Mouse (Mus musculus) heart, embryonic 16.5 days (tissue): Measurements from ENCODE around the gene 6820408C15Rik. TPM values are rescaled to one million over a fixed set of nuclear protein-coding genes. Genes with fewer than 3 reads are reported as not detected.

Experiments
- ATAC-seq: fragments of 200-750 bp; cut with Nextera tagmentation; replicated peaks from 2 replicates; pipeline ENCODE4 v1.8.0; 2017; ENCODE audit warnings: moderate number of reproducible peaks; ENCODE audit not compliant: insufficient read depth, low FRiP score; ENCODE audit errors: extremely low read depth
- H3K27ac ChIP-seq: fragments of 300-500 bp; sonication (generic); 2 replicates; pipeline ENCODE4 v1.5.1; 2014; ENCODE audit warnings: mild to moderate bottlenecking, low read length, control low read depth, moderate library complexity
- H3K27me3 ChIP-seq: fragments of 300-500 bp; sonication (generic); 2 replicates; pipeline ENCODE4 v1.6.1; 2014; ENCODE audit warnings: low read length, mixed read lengths; ENCODE audit not compliant: control insufficient read depth, insufficient read depth
- H3K36me3 ChIP-seq: fragments of 300-500 bp; sonication (generic); 2 replicates; pipeline ENCODE4 v1.6.1; 2014; ENCODE audit not compliant: control insufficient read depth, insufficient read depth
- H3K4me1 ChIP-seq: fragments of 300-500 bp; sonication (generic); 2 replicates; pipeline ENCODE4 v1.6.1; 2014; ENCODE audit warnings: low read length, mixed read lengths; ENCODE audit not compliant: control insufficient read depth, insufficient read depth
- H3K4me2 ChIP-seq: fragments of 300-500 bp; sonication (generic); 2 replicates; pipeline ENCODE4 v1.6.1; 2014; ENCODE audit warnings: low read depth, mild to moderate bottlenecking, control low read depth, low read length
- H3K4me3 ChIP-seq: fragments of 300-500 bp; sonication (generic); 2 replicates; pipeline ENCODE4 v1.5.1; 2014; ENCODE audit warnings: mild to moderate bottlenecking, control low read depth, low read length
- H3K9ac ChIP-seq: fragments of 300-500 bp; sonication (generic); 2 replicates; pipeline ENCODE4 v1.6.1; 2014; ENCODE audit warnings: low read length, control low read depth
- H3K9me3 ChIP-seq: fragments of 300-500 bp; sonication (generic); replicated peaks from 2 replicates; pipeline ENCODE4 v1.6.1; 2016; ENCODE audit warnings: low read length; ENCODE audit not compliant: control insufficient read depth
- WGBS: fragments of 180-500 bp; shearing (Covaris S2); extraction: QIAGEN DNeasy Blood & Tissue Kit; methylation state at CpG from one replicate; pipeline ENCODE4 v1.1.7; 2014; 5-methylcytosine and 5-hydroxymethylcytosine counted together
- polyA plus RNA-seq: library from polyadenylated mRNA; unstranded; fragments of >200 nt; fragmentation: Nextera tagmentation; extraction: Ambion mirVana; gene quantifications from 2 replicates; pipeline ENCODE4 v1.2.1, GENCODE M21; 2015

The 6820408C15Rik gene
- polyA plus RNA-seq, 1 experiment from 2014 or later = 3.5 TPM

DNA sequence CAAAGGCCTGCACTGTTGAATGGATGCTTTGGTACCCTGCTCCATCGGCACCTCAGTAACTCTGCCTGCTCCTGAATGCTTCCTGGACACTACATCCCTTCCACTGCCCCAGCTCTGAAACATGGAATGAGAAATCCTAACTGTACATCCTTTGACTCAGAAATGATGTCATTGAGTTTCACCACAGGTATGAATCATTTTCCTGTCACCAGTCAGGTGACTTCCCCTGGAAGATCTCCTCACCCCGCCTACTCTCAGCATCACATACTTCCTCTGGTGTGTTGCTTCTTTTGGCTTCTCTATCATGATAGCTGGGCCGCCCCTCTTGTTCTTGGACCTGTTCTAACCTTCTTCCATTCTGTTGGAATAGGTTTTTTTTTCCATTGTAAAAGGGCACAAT, 65.5 kb downstream of the 6820408C15Rik start:
- no peaks in the 10 kb centered on the region for H3K27me3 ChIP-seq
- ATAC-seq = no peak
- no peaks in the 10 kb centered on the region for H3K36me3 ChIP-seq
- no peak overlapping the region for H3K27ac ChIP-seq
- no peaks in the 10 kb centered on the region for H3K4me1 ChIP-seq
- 71% methylated on average over 3 of the region's 3 CpGs for WGBS
- H3K4me3 ChIP-seq = no peak overlapping the region
- no peak overlapping the region for H3K9ac ChIP-seq
- H3K9me3 ChIP-seq = no peaks in the 10 kb centered on the region; the same call in 1 of the 2 replicates
- no peak overlapping the region for H3K4me2 ChIP-seq

DNA sequence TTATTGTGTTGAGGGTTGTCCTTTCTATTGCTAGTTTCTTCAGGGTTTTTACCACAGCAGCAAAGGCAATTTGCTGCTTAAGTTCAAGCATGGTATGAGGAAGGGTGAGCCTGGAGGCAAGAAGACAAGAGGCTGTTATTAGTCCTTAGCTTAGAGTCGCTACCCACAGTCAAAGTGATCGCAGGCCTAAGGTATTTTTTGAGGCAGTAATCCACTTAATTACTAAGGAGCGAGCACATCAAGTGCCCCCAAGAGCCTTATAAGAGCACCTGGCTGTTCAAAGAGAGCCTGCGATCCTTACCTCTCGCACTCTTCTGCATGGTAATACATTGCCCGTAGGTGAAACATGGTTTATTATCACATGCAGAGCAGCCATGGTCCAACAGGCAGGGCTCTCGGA, 66.3 kb downstream of the 6820408C15Rik start:
- ATAC-seq = no peak
- Histone ChIP-seq H3K9me3 (no peaks in the 10 kb centered on the region; the same call in 1 of the 2 replicates), H3K36me3 (no peaks in the 10 kb centered on the region), H3K4me1 (no peaks in the 10 kb centered on the region), H3K9ac (no peak overlapping the region), H3K27me3 (no peaks in the 10 kb centered on the region), H3K27ac (no peak overlapping the region), H3K4me2 (no peak overlapping the region), H3K4me3 (no peak overlapping the region)
- 83% methylated on average over 7 of the region's 7 CpGs for whole genome bisulfite sequencing

DNA sequence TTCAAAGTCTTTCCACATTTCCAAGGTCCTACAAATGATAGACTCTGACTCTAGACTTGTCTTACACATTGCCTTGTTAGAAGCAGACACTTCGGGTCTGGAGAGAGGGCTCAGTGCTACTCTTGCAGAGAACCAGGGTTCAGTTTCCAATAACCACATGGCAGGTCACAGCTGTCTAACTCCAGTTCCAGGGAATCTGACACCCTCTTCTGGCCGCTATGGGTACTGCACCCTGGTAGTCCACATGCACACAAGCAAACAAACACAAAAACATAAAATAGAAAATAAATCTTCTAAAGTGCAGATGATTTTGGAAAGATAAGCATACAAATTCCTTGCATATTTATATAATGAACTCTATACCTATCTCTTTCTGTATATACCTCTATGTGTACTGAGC, 71.6 kb downstream of the 6820408C15Rik start:
- H3K27ac ChIP-seq = no peak overlapping the region
- no peak for ATAC-seq
- H3K36me3 ChIP-seq = no peaks in the 10 kb centered on the region
- no peaks in the 10 kb centered on the region for H3K27me3 ChIP-seq
- peaks cover 3% of the 10 kb centered on the region; the same call in 1 of the 2 replicates for H3K9me3 ChIP-seq
- 64% methylated on average over 2 of the region's 2 CpGs for WGBS
- H3K9ac ChIP-seq = no peak overlapping the region
- no peaks in the 10 kb centered on the region for H3K4me1 ChIP-seq
- H3K4me3 ChIP-seq = no peak overlapping the region
- H3K4me2 ChIP-seq = no peak overlapping the region

DNA sequence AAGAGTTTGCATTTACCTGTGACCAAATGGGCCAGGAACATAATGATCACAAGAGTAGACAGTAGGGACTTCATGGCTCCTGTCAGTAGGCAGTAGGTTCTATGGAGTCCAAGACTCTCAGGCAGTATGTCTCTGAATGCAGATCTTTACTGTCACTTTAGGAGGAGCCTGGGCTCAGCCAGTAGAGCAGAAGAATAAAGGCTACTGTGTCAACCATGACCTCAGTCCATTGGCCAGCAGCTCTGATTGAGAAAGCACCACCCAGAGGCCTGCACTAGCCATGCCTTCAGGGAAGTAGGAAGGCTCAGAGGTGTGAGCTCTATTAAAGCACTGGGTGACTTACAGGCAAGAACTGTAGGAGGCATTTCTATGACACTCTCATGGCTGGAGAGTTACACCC, 74.7 kb downstream of the 6820408C15Rik start, which contains the start of gene Defb22:
TSS of gene Defb22 (minus strand) at position 101 of the 400 bp plus-strand sequence.
- no peaks in the 10 kb centered on the region for H3K36me3 ChIP-seq
- H3K4me2 ChIP-seq = no peak within 1 kb of the TSS
- ATAC-seq = no peak
- H3K9ac ChIP-seq = no peak within 1 kb of the TSS
- no peaks in the 10 kb centered on the region for H3K4me1 ChIP-seq
- H3K27ac ChIP-seq = no peak within 1 kb of the TSS
- H3K4me3 ChIP-seq = no peak within 1 kb of the TSS
- H3K9me3 ChIP-seq = peaks cover 3% of the 10 kb centered on the region; the same call in 1 of the 2 replicates
- no peaks in the 10 kb centered on the region for H3K27me3 ChIP-seq

DNA sequence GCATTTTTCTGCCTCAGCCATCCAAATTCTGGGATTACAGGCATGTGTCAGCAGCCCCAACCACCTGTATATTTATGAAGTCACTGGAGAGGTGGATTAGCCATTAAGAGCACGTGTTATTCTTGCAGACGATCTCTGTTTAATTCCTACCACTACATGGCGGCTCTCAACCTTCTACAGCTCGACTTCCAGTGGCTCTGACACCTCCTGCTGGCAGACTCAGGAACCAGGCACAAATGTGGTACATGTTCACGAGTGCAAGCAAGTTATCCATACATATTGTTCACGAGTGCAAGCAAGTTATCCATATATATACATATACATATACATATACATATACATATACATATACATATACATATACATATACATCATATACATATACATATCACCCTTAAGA, 77.8 kb downstream of the 6820408C15Rik start:
- Histone ChIP-seq H3K9me3 (no peaks in the 10 kb centered on the region), H3K27ac (no peak overlapping the region), H3K4me3 (no peak overlapping the region), H3K4me2 (no peak overlapping the region), H3K36me3 (no peaks in the 10 kb centered on the region), H3K4me1 (no peaks in the 10 kb centered on the region), H3K9ac (no peak overlapping the region), H3K27me3 (no peaks in the 10 kb centered on the region)
- 67% methylated on average over 6 of the region's 6 CpGs for WGBS
- no peak for ATAC-seq

Other genes with a start within 250 kb of the 6820408C15Rik start
- 70.9 and 75.7 TPM in 2 replicates for gene Csnk2a1, start 188.7 kb upstream of the 6820408C15Rik start, polyA plus RNA-seq
- gene Tbc1d20, start 121.8 kb upstream of the 6820408C15Rik start, polyA plus RNA-seq = 33.1 and 34.0 TPM in 2 replicates
- gene Rbck1, start 82.9 kb upstream of the 6820408C15Rik start, polyA plus RNA-seq = 78.3 and 82.4 TPM in 2 replicates
- 3.3 and 3.8 TPM in 2 replicates for gene Trib3, start 71.6 kb upstream of the 6820408C15Rik start, polyA plus RNA-seq
- 1.2 and 1.3 TPM in 2 replicates for gene Nrsn2, start 38.9 kb upstream of the 6820408C15Rik start, polyA plus RNA-seq
- gene Sox12, start 17.5 kb upstream of the 6820408C15Rik start, polyA plus RNA-seq = 5.4 and 7.3 TPM in 2 replicates
- gene Zcchc3, start 560 bp upstream of the 6820408C15Rik start, polyA plus RNA-seq = 24.3 and 26.0 TPM in 2 replicates
- gene Defb23, start 49.0 kb downstream of the 6820408C15Rik start, polyA plus RNA-seq = not detected in 2 replicates
- gene Defb20, start 61.5 kb downstream of the 6820408C15Rik start, polyA plus RNA-seq = not detected in 2 replicates
- gene Defb22, start 74.6 kb downstream of the 6820408C15Rik start, polyA plus RNA-seq = not detected in 2 replicates
- not detected in 2 replicates for gene Defb26, start 96.1 kb downstream of the 6820408C15Rik start, polyA plus RNA-seq
- not detected in 2 replicates for gene Defb28, start 102.7 kb downstream of the 6820408C15Rik start, polyA plus RNA-seq
- not detected in 2 replicates for gene Defb29, start 124.5 kb downstream of the 6820408C15Rik start, polyA plus RNA-seq
- not detected in 2 replicates for gene Gm17416, start 153.8 kb downstream of the 6820408C15Rik start, polyA plus RNA-seq
- gene Defb21, start 157.2 kb downstream of the 6820408C15Rik start, polyA plus RNA-seq = not detected in 2 replicates
- gene Defb19, start 164.7 kb downstream of the 6820408C15Rik start, polyA plus RNA-seq = 0.61 and 1.2 TPM in 2 replicates
- not detected in 2 replicates for gene Defb45, start 183.8 kb downstream of the 6820408C15Rik start, polyA plus RNA-seq
- not detected in 2 replicates for gene Defb36, start 188.7 kb downstream of the 6820408C15Rik start, polyA plus RNA-seq
- 0.88 TPM in 1 of 2 replicates, not detected in the other for gene Defb25, start 207.5 kb downstream of the 6820408C15Rik start, polyA plus RNA-seq
- 12.8 and 14.8 TPM in 2 replicates for gene Rem1, start 211.4 kb downstream of the 6820408C15Rik start, polyA plus RNA-seq